Mouse (Mus musculus) cortical plate, adult 2 months (tissue): ENCODE measurements at regions not wholly inside any gene's neighbourhood (a gene's known extent, or its start where the extent isn't known, plus 50 kb on each side); places are given as distances from the start of the nearest gene placed in this dataset.
A peak's percentile ranks its signal among the peaks of the same experiment; 100 is the strongest.

Experiments used
- H3K27ac ChIP-seq: fragments of 200-500 bp; 2 replicates; pipeline ENCODE4 v1.5.1; 2012; ENCODE audit warnings: low read length, control low read depth, inconsistent platforms; ENCODE audit not compliant: insufficient read depth
- H3K4me1 ChIP-seq: fragments of 200-500 bp; 2 replicates; pipeline ENCODE4 v1.6.1; 2011; ENCODE audit warnings: low read length; ENCODE audit not compliant: control insufficient read depth, insufficient read depth
- H3K4me3 ChIP-seq: fragments of 200-500 bp; 2 replicates; pipeline ENCODE4 v1.5.1; 2011; ENCODE audit warnings: mild to moderate bottlenecking, low read length, control low read depth; ENCODE audit not compliant: insufficient read depth
- CTCF ChIP-seq: fragments of 200-500 bp; IDR thresholded peaks from 2 replicates; pipeline ENCODE4 v1.5.1; 2011; ENCODE audit warnings: mild to moderate bottlenecking, control low read depth, low read length; ENCODE audit not compliant: insufficient read depth; ENCODE audit errors: extremely low read depth
- POLR2A ChIP-seq: fragments of 200-500 bp; IDR thresholded peaks from 2 replicates; pipeline ENCODE4 v1.6.1; 2011; ENCODE audit warnings: mild to moderate bottlenecking, low read length, control low read depth; ENCODE audit not compliant: insufficient read depth; ENCODE audit errors: extremely low read depth

GRCm38 (mm10) chr8:109012655-109013054, 481.2 kb upstream of the Pmfbp1 start:
- TF ChIP-seq POLR2A (no peak), CTCF (no peak)
- H3K4me3 ChIP-seq = no peak overlapping the region
- H3K27ac ChIP-seq = no peak overlapping the region
- no peaks in the 10 kb centered on the region for H3K4me1 ChIP-seq

- Histone ChIP-seq H3K4me1 (no peaks in the 10 kb centered on the region), H3K4me3 (no peak overlapping the region), H3K27ac (no peak overlapping the region)
- TF ChIP-seq POLR2A (no peak), CTCF (no peak)
Measured at GRCm38 (mm10) chr8:109013577-109013976, 480.2 kb upstream of the Pmfbp1 start.

GRCm38 (mm10) chr8:109014746-109015145, 479.1 kb upstream of the Pmfbp1 start:
- Histone ChIP-seq H3K4me3 (no peak overlapping the region), H3K4me1 (no peaks in the 10 kb centered on the region), H3K27ac (no peak overlapping the region)
- no peak for TF ChIP-seq POLR2A
- 0 out of 2 replicates have a peak, but pooled peaks have one; percentile 20 for TF ChIP-seq CTCF

- no peak overlapping the region for H3K27ac ChIP-seq
- H3K4me1 ChIP-seq = no peaks in the 10 kb centered on the region
- TF ChIP-seq CTCF (no peak), POLR2A (no peak)
- no peak overlapping the region for H3K4me3 ChIP-seq
Measured at GRCm38 (mm10) chr8:109019565-109019964, 474.3 kb upstream of the Pmfbp1 start.

- Histone ChIP-seq H3K4me3 (no peak overlapping the region), H3K4me1 (no peaks in the 10 kb centered on the region), H3K27ac (no peak overlapping the region)
- TF ChIP-seq CTCF (no peak), POLR2A (no peak)
Measured at GRCm38 (mm10) chr8:109020102-109020501, 473.7 kb upstream of the Pmfbp1 start.

GRCm38 (mm10) chr8:109027923-109028322, 465.9 kb upstream of the Pmfbp1 start:
- Histone ChIP-seq H3K4me3 (no peak overlapping the region), H3K27ac (no peak overlapping the region), H3K4me1 (no peaks in the 10 kb centered on the region)
- no peak for TF ChIP-seq CTCF

GRCm38 (mm10) chr8:109053608-109054007, 440.2 kb upstream of the Pmfbp1 start:
- Histone ChIP-seq H3K4me1 (no peaks in the 10 kb centered on the region), H3K27ac (no peak overlapping the region), H3K4me3 (no peak overlapping the region)
- TF ChIP-seq POLR2A = no peak
- no peak for TF ChIP-seq CTCF

- no peak for TF ChIP-seq POLR2A
- TF ChIP-seq CTCF = no peak
- no peaks in the 10 kb centered on the region for H3K4me1 ChIP-seq
- no peak overlapping the region for H3K4me3 ChIP-seq
- H3K27ac ChIP-seq = no peak overlapping the region
Measured at GRCm38 (mm10) chr8:109059152-109059551, 434.7 kb upstream of the Pmfbp1 start.

- TF ChIP-seq CTCF (no peak), POLR2A (no peak)
- Histone ChIP-seq H3K4me3 (no peak overlapping the region), H3K27ac (no peak overlapping the region), H3K4me1 (no peaks in the 10 kb centered on the region)
Measured at GRCm38 (mm10) chr8:109062376-109062775, 431.5 kb upstream of the Pmfbp1 start.

GRCm38 (mm10) chr8:109073715-109074114, 420.1 kb upstream of the Pmfbp1 start:
- no peak overlapping the region for H3K4me3 ChIP-seq
- H3K27ac ChIP-seq = no peak overlapping the region
- TF ChIP-seq POLR2A (no peak), CTCF (no peak)
- no peaks in the 10 kb centered on the region for H3K4me1 ChIP-seq

GRCm38 (mm10) chr8:109075006-109075405, 418.8 kb upstream of the Pmfbp1 start:
- Histone ChIP-seq H3K4me1 (no peaks in the 10 kb centered on the region), H3K27ac (no peak overlapping the region), H3K4me3 (no peak overlapping the region)
- no peak for TF ChIP-seq POLR2A
- TF ChIP-seq CTCF = no peak
